Mouse (Mus musculus): ENCODE results near the gene Rps3.
"Not testable (repeated sequence)": the region's sequence is repeated elsewhere in the genome, so short reads cannot be mapped to it uniquely, and the experiment has no call there.

Gene Rps3

GRCm38 (mm10) chr7:99483271-99483923 is at the start of gene Rps3:
Rps3 (minus strand) TSS chr7:99483738.
- DNase-seq (ENCODE audit: low spot score): peak; percentile 96

DNA sequence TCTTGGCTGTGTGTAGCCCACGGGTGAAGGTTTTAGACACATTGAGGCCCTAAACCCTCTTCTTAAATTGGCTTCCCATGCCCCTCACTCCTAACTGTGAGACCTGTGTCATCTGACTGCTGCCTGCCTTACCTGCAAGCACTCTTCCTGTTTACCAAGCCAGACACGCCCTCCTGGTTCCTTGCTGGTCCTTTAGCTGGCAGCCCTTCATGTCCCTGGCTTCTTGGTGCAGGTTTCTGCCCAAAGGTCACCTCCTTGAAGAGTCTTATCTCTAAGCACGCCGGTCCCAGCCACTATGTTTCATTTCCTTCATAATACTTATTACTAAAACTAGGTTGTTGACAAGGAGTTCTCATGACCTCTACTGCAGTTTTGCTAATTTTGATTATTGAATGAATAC is 49.0 kb upstream of the Rps3 start:
- DNase-seq (ENCODE audit: low spot score): no peak

DNA sequence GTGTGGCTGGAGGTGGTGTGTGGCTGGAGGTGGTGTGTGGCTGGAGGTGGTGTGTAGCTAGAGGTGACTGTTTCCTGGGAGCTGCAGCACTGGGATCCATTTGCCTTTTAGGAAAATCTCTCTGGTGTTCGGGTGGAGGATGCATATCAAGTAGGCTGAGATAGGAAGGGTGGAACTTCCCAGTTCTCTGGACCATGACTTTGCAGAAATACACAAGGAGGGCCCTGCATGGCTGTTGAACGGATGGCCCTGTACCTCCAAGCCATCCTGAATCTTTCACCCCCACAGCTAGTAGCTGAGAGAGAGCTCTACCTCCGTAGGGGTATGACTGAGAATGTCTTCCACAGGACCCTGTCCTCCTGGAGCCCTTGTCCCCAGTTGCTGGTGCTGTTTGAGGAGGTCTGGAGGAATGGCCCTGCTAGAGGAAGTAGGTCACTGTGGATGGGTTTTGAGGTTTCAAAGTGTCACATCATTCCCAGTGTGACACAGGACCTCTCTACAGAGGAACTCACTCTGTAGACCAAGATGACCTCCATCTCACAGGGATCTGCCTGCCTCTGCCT is 48.0 kb upstream of the Rps3 start:
- no peak for DNase-seq (ENCODE audit: low spot score)

DNA sequence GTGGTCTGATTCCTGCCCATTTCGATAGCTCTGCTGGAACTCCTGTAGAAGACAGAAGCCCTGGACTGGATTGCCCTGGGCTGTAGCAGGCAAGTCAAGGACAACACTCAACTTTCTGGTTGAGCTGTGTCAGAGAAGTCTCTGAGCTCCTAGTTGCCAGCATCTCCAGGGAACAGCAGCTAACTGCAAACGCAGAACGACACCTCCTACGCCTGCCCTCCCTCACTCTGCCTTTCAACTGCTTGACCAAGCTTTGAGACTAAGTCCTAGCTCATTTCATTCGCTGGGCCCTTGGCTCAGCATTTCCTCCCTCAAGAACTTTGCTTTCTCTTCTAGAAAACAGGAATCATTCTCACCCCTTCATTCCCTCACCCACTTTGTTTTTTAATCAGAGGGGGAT is 45.9 kb upstream of the Rps3 start:
- no peak for DNase-seq (ENCODE audit: low spot score)

GRCm38 (mm10) chr7:99528547-99528946 is 45.0 kb upstream of the Rps3 start:
- no peak for DNase-seq (ENCODE audit: low spot score)

- DNase-seq (ENCODE audit: low spot score): no peak
Observed at GRCm38 (mm10) chr7:99523837-99524236, 40.3 kb upstream of the Rps3 start.

GRCm38 (mm10) chr7:99523121-99523520 is 39.6 kb upstream of the Rps3 start:
- DNase-seq (ENCODE audit: low spot score): no peak

DNA sequence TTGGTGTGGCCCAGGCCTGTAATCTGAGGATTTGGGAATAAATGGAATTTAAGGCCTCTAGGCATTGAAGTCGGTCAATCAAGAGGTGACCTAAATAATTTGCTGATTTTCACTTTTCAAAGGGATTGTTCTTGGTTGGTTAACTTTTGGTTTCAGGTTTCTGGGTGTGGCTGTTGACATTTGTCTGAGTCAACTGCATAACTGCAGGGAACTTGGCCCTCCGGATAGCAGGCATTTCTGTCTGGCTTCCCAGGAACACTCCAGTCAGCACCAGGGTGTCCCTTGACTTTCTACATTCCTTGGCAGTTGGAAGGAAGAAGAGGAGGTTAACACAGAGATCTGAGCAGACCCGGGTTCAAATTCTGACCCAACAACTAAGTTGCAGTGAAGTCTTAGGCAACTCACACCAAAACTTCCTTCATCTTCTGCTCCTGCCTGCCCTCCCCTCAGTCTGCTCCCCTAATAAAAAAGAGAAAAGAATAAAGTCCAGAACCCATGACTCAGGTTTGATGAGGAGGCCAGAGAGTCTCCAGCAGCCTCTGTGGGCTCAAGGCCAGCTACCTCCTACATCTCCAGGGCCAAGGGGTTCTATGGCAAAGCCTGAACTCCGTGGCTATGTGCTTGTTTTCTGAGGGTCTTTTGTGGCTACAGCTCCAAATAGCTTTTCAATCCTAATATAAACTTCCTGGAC is 35.6 kb upstream of the Rps3 start:
- no peak for DNase-seq (ENCODE audit: low spot score)

- no peak for DNase-seq (ENCODE audit: low spot score)
Observed at GRCm38 (mm10) chr7:99516814-99517157, 33.2 kb upstream of the Rps3 start.

GRCm38 (mm10) chr7:99516092-99516813 is 32.7 kb upstream of the Rps3 start:
- DNase-seq (ENCODE audit: low spot score): no peak

DNA sequence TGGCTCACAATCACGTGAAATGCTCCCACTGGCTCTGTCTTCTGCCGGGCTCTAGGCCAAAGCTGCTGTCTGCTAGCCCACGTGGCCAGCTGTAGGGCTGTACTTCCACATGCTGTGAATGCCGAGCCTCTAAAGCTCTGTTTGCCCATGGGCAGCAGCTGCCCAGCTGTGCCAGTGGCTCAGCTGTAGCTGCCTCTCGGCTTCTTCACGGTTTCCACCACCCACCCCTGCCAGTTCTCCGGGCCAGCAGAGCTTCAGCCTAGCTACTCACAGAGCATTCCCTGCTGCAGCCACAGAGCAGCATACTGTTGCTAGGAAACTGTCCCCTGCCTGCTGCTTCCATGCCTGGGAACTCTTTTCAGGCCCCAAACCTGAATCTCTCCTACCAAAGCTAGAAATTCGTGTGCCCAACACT is 26.6 kb upstream of the Rps3 start:
- DNase-seq (ENCODE audit: low spot score): peak; percentile 14

GRCm38 (mm10) chr7:99508187-99508586 is 24.6 kb upstream of the Rps3 start:
- DNase-seq (ENCODE audit: low spot score): not testable (repeated sequence)

DNA sequence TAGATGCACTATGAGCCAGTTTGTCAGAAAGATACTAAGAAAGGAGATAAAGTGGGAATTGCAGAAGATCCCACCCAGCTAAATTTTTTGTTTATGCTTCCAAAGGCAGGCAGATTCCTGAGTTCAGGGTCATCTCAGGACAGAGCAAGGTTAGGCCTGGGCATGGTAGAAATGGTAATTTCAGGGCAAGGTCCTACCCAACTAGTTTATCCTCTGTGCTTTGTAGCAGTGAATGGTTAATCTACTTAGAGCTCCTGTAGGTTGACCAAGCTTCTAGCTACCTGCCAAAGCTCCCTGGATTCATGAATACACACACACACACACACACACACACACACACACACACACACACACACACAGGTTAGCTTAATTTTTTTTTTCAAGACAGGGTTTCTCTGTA is 21.0 kb upstream of the Rps3 start:
- DNase-seq (ENCODE audit: low spot score): no peak

- no peak for DNase-seq (ENCODE audit: low spot score)
Observed at GRCm38 (mm10) chr7:99501148-99501547, 17.6 kb upstream of the Rps3 start.

GRCm38 (mm10) chr7:99500655-99501054 is 17.1 kb upstream of the Rps3 start:
- DNase-seq (ENCODE audit: low spot score): no peak

DNA sequence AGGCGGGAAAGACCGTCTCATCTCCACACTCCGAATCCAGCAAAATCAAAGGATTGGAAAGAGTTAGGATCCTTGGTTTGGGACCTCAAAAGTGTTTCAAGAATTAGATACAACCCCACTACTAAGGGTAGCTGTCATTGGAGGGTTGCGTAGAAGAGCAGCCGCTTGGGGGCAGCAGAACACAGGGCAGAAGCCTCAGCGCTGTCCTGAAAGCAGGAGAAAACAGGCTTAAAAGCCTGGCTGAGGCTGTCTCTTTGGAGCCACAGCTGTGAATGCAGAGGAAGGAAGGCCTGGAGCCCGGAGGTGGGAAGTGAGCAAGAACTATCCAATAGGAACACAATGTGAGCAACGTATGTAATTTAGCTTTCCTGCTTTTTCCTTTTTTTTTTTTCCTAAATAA is 16.7 kb upstream of the Rps3 start:
- DNase-seq (ENCODE audit: low spot score): peak; percentile 51

DNA sequence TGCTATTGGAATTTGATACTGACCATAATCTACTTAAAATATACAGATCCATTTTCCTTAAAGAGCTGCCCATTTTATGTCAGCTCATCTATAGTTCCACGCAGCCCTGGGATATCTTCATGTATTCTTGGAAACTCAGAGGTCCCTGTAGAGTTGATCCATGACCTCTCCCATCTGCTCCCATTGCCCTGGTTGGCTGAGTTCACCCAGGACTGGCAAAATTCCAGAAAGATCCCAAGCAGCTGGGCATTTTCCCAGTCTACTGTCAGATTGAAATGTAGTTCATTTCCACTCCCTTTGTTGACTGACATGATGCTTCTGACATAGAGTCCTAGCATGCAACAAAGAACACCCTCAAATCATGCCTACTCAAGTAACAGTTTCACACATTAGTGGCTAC is 15.6 kb upstream of the Rps3 start:
- no peak for DNase-seq (ENCODE audit: low spot score)

DNA sequence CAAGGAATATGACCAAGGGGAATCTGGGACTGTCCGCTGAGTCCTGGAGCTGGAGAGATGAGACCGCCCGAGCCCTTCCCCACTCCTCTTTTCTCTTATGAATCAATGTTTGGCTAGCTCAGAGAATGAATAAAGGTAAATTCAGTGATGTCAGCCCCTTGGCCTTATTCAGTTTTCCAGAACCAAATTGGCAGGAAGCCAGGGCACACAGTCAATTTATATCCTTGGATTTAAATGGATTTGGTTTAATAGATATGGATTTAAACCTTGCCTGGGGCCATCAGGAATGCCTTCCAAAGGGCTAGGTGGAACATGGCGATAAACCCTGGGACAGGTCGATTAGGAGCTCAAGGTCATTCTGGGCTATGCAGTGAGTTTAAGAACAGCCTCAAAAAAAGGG is 6.2 kb upstream of the Rps3 start:
- DNase-seq (ENCODE audit: low spot score): no peak

GRCm38 (mm10) chr7:99484679-99485078 is 1.1 kb upstream of the Rps3 start:
- no peak for DNase-seq (ENCODE audit: low spot score)

DNA sequence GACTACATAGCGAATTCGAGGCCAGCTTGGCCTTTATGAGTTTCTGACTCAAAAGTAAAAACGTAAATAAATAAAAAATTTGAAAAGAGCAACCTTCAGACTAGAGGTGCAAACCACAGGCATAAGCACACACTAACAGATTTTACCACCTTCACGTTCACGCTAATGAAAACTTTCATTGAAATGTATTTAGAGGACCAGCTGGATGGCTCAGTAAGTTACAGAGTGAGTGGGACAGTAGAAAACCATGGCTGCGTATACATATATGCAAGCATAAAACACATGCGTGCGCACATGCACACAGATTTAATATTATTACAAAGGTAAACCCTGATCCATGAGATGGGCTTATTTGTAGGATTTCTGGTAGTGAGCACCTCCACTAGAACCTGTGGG is 384 bp upstream of the Rps3 start:
- DNase-seq (ENCODE audit: low spot score): no peak

GRCm38 (mm10) chr7:99482637-99483036 is 901 bp downstream of the Rps3 start:
- no peak for DNase-seq (ENCODE audit: low spot score)

- DNase-seq (ENCODE audit: low spot score): no peak
Observed at GRCm38 (mm10) chr7:99477235-99477634, 6.3 kb downstream of the Rps3 start.

DNA sequence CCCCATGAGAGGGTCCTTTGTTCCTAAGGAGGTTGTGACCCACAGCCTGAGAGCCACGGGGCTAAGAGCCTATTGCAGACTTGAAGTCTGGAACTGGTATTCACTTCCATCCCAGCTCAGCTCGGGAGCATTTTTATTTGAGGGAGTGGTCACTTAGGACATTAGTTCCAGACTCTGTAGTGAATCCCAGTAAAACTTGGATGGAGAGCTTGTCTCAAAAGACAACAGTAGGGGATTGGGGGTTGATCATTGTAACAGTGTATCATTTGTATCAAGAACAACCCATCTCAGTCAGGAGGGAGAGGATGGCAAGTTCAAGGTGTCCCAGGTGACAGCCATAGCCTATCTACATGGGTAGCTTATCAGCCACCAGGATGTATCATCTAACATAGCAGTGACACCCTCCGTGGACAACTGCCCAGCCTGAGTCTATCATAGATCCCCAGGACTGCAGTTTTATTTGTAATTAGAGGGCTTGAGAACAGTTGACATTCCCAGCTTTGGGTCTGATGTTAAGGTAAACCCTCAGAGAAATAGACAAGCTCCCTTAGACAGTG is 6.9 kb downstream of the Rps3 start:
- no peak for DNase-seq (ENCODE audit: low spot score)

Data from testis, postnatal 14 days (tissue).